Mouse (Mus musculus) C2C12 (cell line): ENCODE measurements at regions not wholly inside any gene's neighbourhood (a gene's known extent, or its start where the extent isn't known, plus 50 kb on each side); places are given as distances from the start of the nearest gene placed in this dataset.

Experiments used
- CTCF ChIP-seq: IDR thresholded peaks from one replicate; pipeline ENCODE4 v1.5.1; 2011; ENCODE audit not compliant: control insufficient read depth, insufficient read depth, insufficient read length
- USF1 ChIP-seq: IDR thresholded peaks from one replicate; pipeline ENCODE4 v1.6.1; 2011; ENCODE audit warnings: low read depth, mild to moderate bottlenecking, control low read depth, moderate library complexity

GRCm38 (mm10) chr4:131206886-131207200 lies 262.7 kb downstream of the Matn1 start:
- no peak for TF ChIP-seq CTCF
- TF ChIP-seq USF1: no peak
